Mouse (Mus musculus): ENCODE data around the gene Chpt1.
"Not testable (repeated sequence)": the region's sequence is repeated elsewhere in the genome, so short reads cannot be mapped to it uniquely, and the experiment has no call there.

Gene Chpt1

DNA sequence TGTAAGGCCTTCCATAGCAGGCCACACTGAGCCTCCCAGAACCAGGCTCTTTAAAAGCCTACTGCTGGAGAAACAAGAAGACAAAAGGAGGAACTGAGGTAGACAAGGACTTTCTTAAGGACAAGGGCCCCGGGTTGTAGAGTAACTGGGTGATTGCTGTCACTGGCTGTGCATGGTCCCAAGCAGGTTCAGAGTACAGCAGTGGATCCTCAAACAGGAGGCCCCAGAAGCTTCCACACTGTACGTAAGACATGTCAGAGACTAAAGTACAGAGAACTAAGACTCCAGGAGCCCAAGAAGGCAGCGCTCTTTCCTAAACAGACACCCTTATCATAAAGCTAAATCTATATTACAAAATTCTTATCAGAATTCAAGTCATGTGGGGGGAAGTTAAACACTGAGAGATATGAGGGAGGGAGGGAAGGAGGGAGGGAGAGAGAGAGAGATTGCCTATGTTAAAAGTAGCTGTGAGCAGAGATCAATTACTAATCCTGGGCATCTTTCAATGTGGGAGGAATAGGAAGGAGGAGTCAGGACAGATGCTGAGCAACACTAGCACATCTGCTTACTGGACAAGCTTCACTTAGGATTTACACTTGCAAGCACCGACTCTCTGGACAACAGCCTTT, 8.8 kb downstream of the Chpt1 start:
- DNase-seq (ENCODE audit: low spot score in 2 of 2): no peak

DNA sequence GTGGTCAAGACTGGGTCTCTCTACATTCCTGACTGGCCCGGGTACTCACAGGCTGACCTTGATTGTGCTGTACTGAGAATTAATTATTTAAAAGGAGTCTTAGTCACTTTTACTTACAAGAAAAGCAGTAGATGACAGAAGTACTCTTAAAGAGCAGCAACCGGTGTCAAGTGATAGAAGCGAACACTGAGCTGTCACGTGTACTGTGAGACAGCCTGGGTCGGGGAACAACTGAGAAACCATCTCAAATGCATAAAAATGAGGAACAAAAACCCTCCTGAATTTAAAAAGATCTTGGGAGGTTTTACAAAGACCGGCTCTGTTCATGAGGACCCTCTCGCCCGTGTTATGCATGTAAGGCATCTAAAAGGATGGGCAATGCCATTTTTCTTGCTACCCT, 11.2 kb downstream of the Chpt1 start:
- no peak for DNase-seq (ENCODE audit: low spot score in 2 of 2)

- no peak for DNase-seq (ENCODE audit: low spot score in 2 of 2)
Measured at GRCm38 (mm10) chr10:88491632-88492031, 12.2 kb downstream of the Chpt1 start.

- DNase-seq (ENCODE audit: low spot score in 2 of 2): no peak
Measured at GRCm38 (mm10) chr10:88488629-88489028, 15.2 kb downstream of the Chpt1 start.

DNA sequence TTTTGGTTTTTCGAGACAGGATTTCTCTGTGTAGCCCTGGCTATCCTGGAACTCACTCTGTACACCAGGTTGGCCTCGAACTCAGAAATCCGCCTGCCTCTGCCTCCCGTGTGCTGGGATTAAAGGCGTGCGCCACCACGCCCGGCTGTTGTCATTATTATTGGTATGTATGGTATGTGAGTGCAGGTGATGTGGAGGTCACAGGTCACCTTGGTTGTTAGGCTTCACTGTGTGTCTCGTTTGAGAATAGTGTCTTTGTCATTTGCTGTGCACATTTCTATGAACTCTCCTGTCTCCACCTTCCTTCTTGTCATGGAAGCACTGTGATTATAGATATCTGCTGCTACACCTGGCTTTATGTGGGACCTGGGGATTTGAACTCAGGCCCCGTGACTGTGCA, 21.0 kb downstream of the Chpt1 start:
- not testable (repeated sequence) for DNase-seq (ENCODE audit: low spot score in 2 of 2)

- DNase-seq (ENCODE audit: low spot score in 2 of 2): no peak
Measured at GRCm38 (mm10) chr10:88460122-88460820, 43.6 kb downstream of the Chpt1 start.

- no peak for DNase-seq (ENCODE audit: low spot score in 2 of 2)
Measured at GRCm38 (mm10) chr10:88459502-88459992, 44.3 kb downstream of the Chpt1 start, which contains the start of gene Sycp3. Gene Sycp3, plus strand, starts transcription at chr10:88459569.

- DNase-seq (ENCODE audit: low spot score in 2 of 2): no peak
Measured at GRCm38 (mm10) chr10:88457816-88458215, 46.1 kb downstream of the Chpt1 start.

- no peak for DNase-seq (ENCODE audit: low spot score in 2 of 2)
Measured at GRCm38 (mm10) chr10:88451990-88452389, 51.9 kb downstream of the Chpt1 start.

DNA sequence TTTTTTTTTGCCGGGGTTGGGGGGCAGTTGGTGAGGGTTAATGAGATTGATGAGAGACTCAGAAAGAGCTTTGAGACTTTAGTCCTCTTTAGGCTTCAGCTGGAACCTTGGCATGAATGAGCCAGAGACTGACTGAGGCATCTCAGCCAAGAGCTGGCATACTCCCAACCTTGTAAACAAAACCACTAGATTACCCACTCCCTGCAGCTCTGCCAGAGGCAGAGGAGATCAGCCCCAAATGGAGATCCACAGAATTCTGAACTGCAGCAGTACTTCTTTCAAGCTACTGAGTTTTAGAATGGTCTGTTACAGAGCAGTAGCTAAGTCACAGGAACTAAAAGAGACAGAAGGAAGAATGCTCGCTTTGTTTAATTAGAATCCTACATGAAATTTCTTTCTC, 52.7 kb downstream of the Chpt1 start:
- DNase-seq (ENCODE audit: low spot score in 2 of 2): peak in 1 of 2 experiments; percentile 9

DNA sequence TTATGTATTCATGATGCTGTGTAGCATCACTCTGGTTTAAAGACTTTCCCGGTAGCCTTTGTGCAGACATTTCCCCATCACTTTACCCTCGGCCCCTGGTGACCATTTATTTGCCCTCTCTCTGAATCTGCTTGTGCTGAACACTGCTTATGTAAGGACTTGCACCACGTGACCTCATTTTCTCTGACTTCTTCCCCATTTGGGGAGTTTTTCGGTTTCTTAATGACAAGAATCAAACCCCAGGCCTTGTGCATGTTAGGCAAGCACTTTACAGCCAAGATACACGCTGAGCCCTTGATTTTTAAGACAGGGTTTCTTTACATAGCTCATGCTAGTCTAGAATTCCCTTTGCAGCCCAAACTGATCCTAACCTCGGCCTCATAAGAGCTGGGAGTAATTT, 62.6 kb downstream of the Chpt1 start:
- no peak for DNase-seq (ENCODE audit: low spot score in 2 of 2)

DNA sequence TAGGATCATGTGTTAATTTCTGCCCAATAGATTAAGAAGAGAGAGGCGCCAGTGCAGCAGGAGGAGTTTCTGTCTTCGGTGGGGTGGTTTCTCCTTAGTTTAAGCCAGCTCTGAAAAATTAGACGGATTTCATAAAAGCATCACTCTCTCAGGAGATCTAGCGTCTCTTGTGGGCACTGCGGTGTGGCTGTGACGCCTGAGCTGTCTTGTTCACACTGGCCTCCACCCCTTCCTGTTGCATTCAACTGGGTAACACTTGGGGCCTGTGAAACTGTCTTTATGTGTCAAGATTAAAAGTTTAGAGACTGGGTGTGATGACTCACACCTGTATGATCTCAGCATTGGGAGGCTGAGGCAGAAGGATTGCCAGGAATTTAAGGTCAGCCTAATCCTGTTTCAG, 75.9 kb downstream of the Chpt1 start:
- no peak for DNase-seq (ENCODE audit: low spot score in 2 of 2)

GRCm38 (mm10) chr10:88426896-88427295, 77.0 kb downstream of the Chpt1 start:
- no peak for DNase-seq (ENCODE audit: low spot score in 2 of 2)

DNA sequence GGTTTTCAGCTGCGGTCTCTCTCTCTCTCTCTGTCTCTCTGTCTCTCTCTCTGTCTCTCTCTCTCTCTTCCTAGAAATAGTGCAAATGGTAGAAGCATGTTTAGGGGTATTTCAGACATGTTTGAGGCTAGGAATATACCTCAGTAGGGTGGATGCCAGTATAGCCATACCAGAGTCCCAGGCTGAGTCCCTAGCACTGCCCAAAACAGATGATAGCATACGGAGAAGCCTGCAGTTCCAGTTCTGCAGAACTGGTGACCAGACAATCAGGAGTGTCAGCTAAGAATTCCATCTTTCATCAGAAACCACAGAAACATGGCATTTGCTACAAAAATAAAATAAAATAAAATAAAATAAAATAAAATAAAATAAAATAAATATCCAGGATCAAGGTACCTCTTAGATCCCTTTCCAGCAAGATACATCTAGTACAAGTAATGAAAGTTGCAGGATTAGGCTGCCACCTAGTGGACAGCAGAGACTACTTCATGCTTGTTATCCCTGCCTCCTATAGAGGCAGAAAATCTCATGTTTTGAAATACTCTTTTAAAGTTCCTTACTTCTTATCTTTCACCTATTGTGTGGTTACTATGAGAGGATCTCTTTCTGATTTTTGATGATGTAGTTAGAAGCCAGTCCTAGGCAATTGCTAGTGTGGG, 77.6 kb downstream of the Chpt1 start:
- peak in 1 of 2 experiments; percentile 35 for DNase-seq (ENCODE audit: low spot score in 2 of 2)

GRCm38 (mm10) chr10:88420655-88421435, 83.0 kb downstream of the Chpt1 start:
- no peak for DNase-seq (ENCODE audit: low spot score in 2 of 2)

DNA sequence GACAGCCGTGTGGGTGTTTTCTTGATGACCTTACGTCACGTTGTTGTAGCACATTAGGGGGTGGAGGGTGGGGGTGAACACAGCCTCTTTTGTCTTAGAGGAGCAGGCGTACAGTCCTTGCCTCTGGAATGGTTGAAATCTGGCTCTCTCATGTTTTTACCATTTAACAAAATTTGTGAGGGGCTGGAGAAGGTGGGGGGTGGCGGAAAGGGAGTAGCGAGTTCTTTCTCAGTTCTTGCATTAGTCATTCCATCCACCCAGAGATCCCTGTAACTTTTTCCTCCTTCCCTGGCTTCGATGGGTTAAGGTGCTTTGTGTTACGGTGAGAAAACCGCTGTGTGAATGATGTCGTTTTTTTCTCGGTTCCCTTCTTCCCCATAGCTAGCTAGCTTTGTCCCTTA, 83.7 kb downstream of the Chpt1 start:
- DNase-seq (ENCODE audit: low spot score in 2 of 2): no peak

GRCm38 (mm10) chr10:88417686-88418085, 86.2 kb downstream of the Chpt1 start:
- DNase-seq (ENCODE audit: low spot score in 2 of 2): no peak

GRCm38 (mm10) chr10:88412290-88412995, 91.4 kb downstream of the Chpt1 start:
- no peak for DNase-seq (ENCODE audit: low spot score in 2 of 2)

GRCm38 (mm10) chr10:88409751-88410150, 94.1 kb downstream of the Chpt1 start:
- DNase-seq (ENCODE audit: low spot score in 2 of 2): no peak

GRCm38 (mm10) chr10:88407875-88408631, 95.8 kb downstream of the Chpt1 start:
- DNase-seq (ENCODE audit: low spot score in 2 of 2): no peak

DNA sequence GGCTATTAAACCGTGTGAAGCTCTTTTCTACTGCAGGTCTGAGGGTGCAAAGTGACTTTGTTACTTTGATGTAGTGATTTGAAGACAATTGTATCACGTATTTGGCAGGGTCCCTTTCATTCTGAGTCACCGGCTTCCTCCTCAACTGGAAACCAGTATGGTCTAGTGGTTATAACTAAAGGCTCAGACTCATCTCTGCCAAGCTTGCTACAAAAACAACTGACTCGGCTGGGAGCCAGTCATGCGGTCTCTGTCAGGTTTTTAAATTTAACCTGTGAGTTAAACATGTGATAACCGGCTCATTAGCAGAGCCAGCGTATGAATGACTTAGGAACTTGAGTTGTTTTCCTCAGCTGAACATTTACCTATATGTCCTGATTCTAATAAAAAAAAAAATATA, 98.1 kb downstream of the Chpt1 start:
- no peak for DNase-seq (ENCODE audit: low spot score in 2 of 2)
